Mouse (Mus musculus) stomach, embryonic 16.5 days (tissue): ENCODE results near the gene Zfp654. TPM values are rescaled to one million over a fixed set of nuclear protein-coding genes. Genes with fewer than 3 reads are reported as not detected.

ENCODE experiments used
- ATAC-seq: fragments of 200-750 bp; cut with Nextera tagmentation; 2 replicates; pipeline ENCODE4 v1.8.0; 2017; ENCODE audit warnings: moderate number of reproducible peaks, moderate TSS enrichment; ENCODE audit not compliant: insufficient read depth, low FRiP score
- H3K27ac ChIP-seq: fragments of 300-500 bp; sonication (generic); 2 replicates; pipeline ENCODE4 v1.5.1; 2014; ENCODE audit warnings: low read length
- H3K27me3 ChIP-seq: fragments of 300-500 bp; sonication (generic); 2 replicates; pipeline ENCODE4 v1.6.1; 2014; ENCODE audit warnings: low read length, control low read depth, mixed read lengths; ENCODE audit not compliant: control insufficient read depth, insufficient read depth
- H3K36me3 ChIP-seq: fragments of 300-500 bp; sonication (generic); 2 replicates; pipeline ENCODE4 v1.6.1; 2014; ENCODE audit warnings: low read length; ENCODE audit not compliant: control insufficient read depth, insufficient read depth
- H3K4me1 ChIP-seq: fragments of 300-500 bp; sonication (generic); 2 replicates; pipeline ENCODE4 v1.6.1; 2014; ENCODE audit warnings: low read length, control low read depth, mixed read lengths; ENCODE audit not compliant: control insufficient read depth, insufficient read depth
- H3K4me2 ChIP-seq: fragments of 300-500 bp; sonication (generic); 2 replicates; pipeline ENCODE4 v1.6.1; 2014; ENCODE audit warnings: low read depth, low read length, mixed read lengths
- H3K4me3 ChIP-seq: fragments of 300-500 bp; sonication (generic); replicated peaks from 2 replicates; pipeline ENCODE4 v1.5.1; 2014; ENCODE audit warnings: mild to moderate bottlenecking, low read length
- H3K9ac ChIP-seq: fragments of 300-500 bp; sonication (generic); 2 replicates; pipeline ENCODE4 v1.6.1; 2014; ENCODE audit warnings: low read length
- H3K9me3 ChIP-seq: fragments of 300-500 bp; sonication (generic); replicated peaks from 2 replicates; pipeline ENCODE4 v1.6.1; 2016; ENCODE audit warnings: low read length, control low read depth; ENCODE audit not compliant: control insufficient read depth
- WGBS: fragments of 180-500 bp; shearing (Covaris S2); extraction: QIAGEN DNeasy Blood & Tissue Kit; methylation state at CpG from one replicate; pipeline ENCODE4 v1.1.7; 2014; 5-methylcytosine and 5-hydroxymethylcytosine counted together
- polyA plus RNA-seq: library from polyadenylated mRNA; unstranded; fragments of >200 nt; fragmentation: Nextera tagmentation; extraction: Ambion mirVana; gene quantifications from 2 replicates; pipeline ENCODE4 v1.2.1, GENCODE M21; 2015

Gene Zfp654
- polyA plus RNA-seq: 5.3 and 6.4 TPM in 2 replicates

- H3K4me2 ChIP-seq: peak within 1 kb of the TSS; percentile 95
- under 1% methylated on average over 74 of the region's 85 CpGs for WGBS
- H3K27me3 ChIP-seq: no peaks in the 10 kb centered on the region
- ATAC-seq: peak; percentile 100
- peak within 1 kb of the TSS; percentile 99 for H3K4me3 ChIP-seq
- peak within 1 kb of the TSS; percentile 96 for H3K9ac ChIP-seq
- peak within 1 kb of the TSS; percentile 98 for H3K27ac ChIP-seq
- H3K36me3 ChIP-seq: peaks cover 17% of the 10 kb centered on the region
- peaks cover 3% of the 10 kb centered on the region; the same call in 1 of the 2 replicates for H3K4me1 ChIP-seq
- H3K9me3 ChIP-seq: no peaks in the 10 kb centered on the region
Observed at GRCm38 (mm10) chr16:64851563-64852362, at the start of gene Zfp654, which contains the start of gene Cggbp1. TSS of gene Zfp654 (minus strand) at chr16:64851652. TSS of gene Cggbp1 (plus strand) at chr16:64851996.

GRCm38 (mm10) chr16:64899084-64899483, 47.6 kb upstream of the Zfp654 start:
- Histone ChIP-seq H3K4me2 (no peak overlapping the region), H3K9ac (no peak overlapping the region), H3K4me1 (no peaks in the 10 kb centered on the region), H3K4me3 (no peak overlapping the region), H3K27me3 (no peaks in the 10 kb centered on the region), H3K36me3 (no peaks in the 10 kb centered on the region), H3K9me3 (no peaks in the 10 kb centered on the region), H3K27ac (no peak overlapping the region)
- WGBS: 61% methylated on average over 2 of the region's 2 CpGs
- no peak for ATAC-seq

GRCm38 (mm10) chr16:64889496-64889895, 38.0 kb upstream of the Zfp654 start:
- no peak overlapping the region for H3K27ac ChIP-seq
- H3K9ac ChIP-seq: no peak overlapping the region
- no peak for ATAC-seq
- no peaks in the 10 kb centered on the region for H3K36me3 ChIP-seq
- WGBS: 91% methylated on average over 3 of the region's 3 CpGs
- H3K4me1 ChIP-seq: no peaks in the 10 kb centered on the region
- no peak overlapping the region for H3K4me3 ChIP-seq
- H3K9me3 ChIP-seq: peaks cover 7% of the 10 kb centered on the region; the same call in 1 of the 2 replicates
- H3K4me2 ChIP-seq: no peak overlapping the region
- no peaks in the 10 kb centered on the region for H3K27me3 ChIP-seq

- no peak for ATAC-seq
- H3K27ac ChIP-seq: no peak overlapping the region
- no peak overlapping the region for H3K4me3 ChIP-seq
- H3K9me3 ChIP-seq: peaks cover 7% of the 10 kb centered on the region; the same call in 1 of the 2 replicates
- no peaks in the 10 kb centered on the region for H3K27me3 ChIP-seq
- 51% methylated on average over 4 of the region's 4 CpGs for WGBS
- H3K9ac ChIP-seq: no peak overlapping the region
- H3K4me1 ChIP-seq: peaks cover 5% of the 10 kb centered on the region; the same call in 1 of the 2 replicates
- no peaks in the 10 kb centered on the region for H3K36me3 ChIP-seq
- H3K4me2 ChIP-seq: no peak overlapping the region
Observed at GRCm38 (mm10) chr16:64885547-64885946, 34.1 kb upstream of the Zfp654 start.

- Histone ChIP-seq H3K4me1 (peaks cover 5% of the 10 kb centered on the region; the same call in 1 of the 2 replicates), H3K9me3 (peaks cover 7% of the 10 kb centered on the region; the same call in 1 of the 2 replicates), H3K27me3 (no peaks in the 10 kb centered on the region), H3K27ac (no peak overlapping the region), H3K4me3 (no peak overlapping the region), H3K36me3 (no peaks in the 10 kb centered on the region), H3K9ac (no peak overlapping the region), H3K4me2 (no peak overlapping the region)
- 33% methylated on average over 3 of the region's 3 CpGs for WGBS
- ATAC-seq: no peak
Observed at GRCm38 (mm10) chr16:64885142-64885541, 33.7 kb upstream of the Zfp654 start.

- Histone ChIP-seq H3K9ac (no peak overlapping the region), H3K4me3 (no peak overlapping the region), H3K4me2 (no peak overlapping the region), H3K27ac (no peak overlapping the region), H3K36me3 (no peaks in the 10 kb centered on the region), H3K4me1 (peaks cover 5% of the 10 kb centered on the region; the same call in 1 of the 2 replicates), H3K27me3 (no peaks in the 10 kb centered on the region), H3K9me3 (peaks cover 7% of the 10 kb centered on the region; the same call in 1 of the 2 replicates)
- ATAC-seq: peak; percentile 33; the same call in 1 of the 2 replicates
- WGBS: 8% methylated on average over 3 of the region's 3 CpGs
Observed at GRCm38 (mm10) chr16:64884420-64884838, 33.0 kb upstream of the Zfp654 start.

GRCm38 (mm10) chr16:64883896-64884295, 32.4 kb upstream of the Zfp654 start:
- Histone ChIP-seq H3K36me3 (no peaks in the 10 kb centered on the region), H3K4me2 (no peak overlapping the region), H3K9me3 (peaks cover 5% of the 10 kb centered on the region; the same call in 1 of the 2 replicates), H3K4me1 (peaks cover 5% of the 10 kb centered on the region; the same call in 1 of the 2 replicates), H3K4me3 (no peak overlapping the region), H3K27me3 (no peaks in the 10 kb centered on the region), H3K27ac (no peak overlapping the region), H3K9ac (no peak overlapping the region)
- no peak for ATAC-seq
- WGBS: 35% methylated on average over 5 of the region's 5 CpGs

- H3K27ac ChIP-seq: no peak overlapping the region
- no peaks in the 10 kb centered on the region for H3K36me3 ChIP-seq
- no peaks in the 10 kb centered on the region for H3K27me3 ChIP-seq
- H3K4me1 ChIP-seq: peaks cover 5% of the 10 kb centered on the region; the same call in 1 of the 2 replicates
- H3K9ac ChIP-seq: no peak overlapping the region
- WGBS: 76% methylated on average over 2 of the region's 2 CpGs
- ATAC-seq: no peak
- no peak overlapping the region for H3K4me2 ChIP-seq
- H3K9me3 ChIP-seq: no peaks in the 10 kb centered on the region
- no peak overlapping the region for H3K4me3 ChIP-seq
Observed at GRCm38 (mm10) chr16:64881442-64881841, 30.0 kb upstream of the Zfp654 start.

- Histone ChIP-seq H3K36me3 (no peaks in the 10 kb centered on the region), H3K9ac (no peak overlapping the region), H3K27me3 (no peaks in the 10 kb centered on the region), H3K4me3 (no peak overlapping the region), H3K4me2 (no peak overlapping the region), H3K9me3 (no peaks in the 10 kb centered on the region), H3K27ac (no peak overlapping the region), H3K4me1 (peaks cover 5% of the 10 kb centered on the region; the same call in 1 of the 2 replicates)
- 76% methylated on average over 3 of the region's 3 CpGs for WGBS
- no peak for ATAC-seq
Observed at GRCm38 (mm10) chr16:64880986-64881385, 29.5 kb upstream of the Zfp654 start.
